Mouse (Mus musculus) liver, adult 2 months (tissue): ENCODE measurements at regions not wholly inside any gene's neighbourhood (a gene's known extent, or its start where the extent isn't known, plus 50 kb on each side); places are given as distances from the start of the nearest gene placed in this dataset.

Source experiments
- DNase-seq: peaks from one replicate; pipeline ENCODE4 v3.0.0-alpha.2; 2011; ENCODE audit warnings: low read depth, low spot score; ENCODE audit errors: extremely low read depth
- H3K27ac ChIP-seq: fragments of 200-500 bp; replicated peaks from 2 replicates; pipeline ENCODE4 v1.5.1; 2012; ENCODE audit warnings: low read depth, mild to moderate bottlenecking, control low read depth, inconsistent platforms, low read length; ENCODE audit not compliant: insufficient read depth
- H3K27me3 ChIP-seq: fragments of 200-500 bp; 2 replicates; pipeline ENCODE4 v1.6.1; 2012; ENCODE audit warnings: mild to moderate bottlenecking, moderate library complexity, low read length, inconsistent platforms; ENCODE audit not compliant: control insufficient read depth, insufficient read depth
- H3K36me3 ChIP-seq: fragments of 200-500 bp; 2 replicates; pipeline ENCODE4 v1.6.1; 2012; ENCODE audit warnings: low read length, inconsistent platforms; ENCODE audit not compliant: control insufficient read depth, insufficient read depth
- H3K4me1 ChIP-seq: fragments of 200-500 bp; 2 replicates; pipeline ENCODE4 v1.6.1; 2011; ENCODE audit warnings: low read length; ENCODE audit not compliant: control insufficient read depth, insufficient read depth
- H3K4me3 ChIP-seq: fragments of 200-500 bp; 2 replicates; pipeline ENCODE4 v1.5.1; 2011; ENCODE audit warnings: low read depth, mild to moderate bottlenecking, control low read depth, low read length, moderate library complexity; ENCODE audit not compliant: insufficient read depth
- H3K79me2 ChIP-seq: fragments of 200-500 bp; 2 replicates; pipeline ENCODE4 v1.6.1; 2012; ENCODE audit warnings: inconsistent platforms, mild to moderate bottlenecking, low read length, moderate library complexity; ENCODE audit not compliant: control insufficient read depth, insufficient read depth
- H3K9ac ChIP-seq: fragments of 200-500 bp; 2 replicates; pipeline ENCODE4 v1.6.1; 2012; ENCODE audit warnings: low read depth, mild to moderate bottlenecking, control low read depth, inconsistent platforms, low read length
- CTCF ChIP-seq: fragments of 200-500 bp; IDR thresholded peaks from 2 replicates; pipeline ENCODE4 v1.5.1; 2011; ENCODE audit warnings: low read depth, low read length, control low read depth
- POLR2A ChIP-seq: fragments of 200-500 bp; IDR thresholded peaks from 2 replicates; pipeline ENCODE4 v1.6.1; 2011; ENCODE audit warnings: low read length, control low read depth; ENCODE audit not compliant: insufficient read depth; ENCODE audit errors: extremely low read depth
- WGBS: fragments of 180-500 bp; shearing (Covaris S2); methylation state at CpG from one replicate; pipeline ENCODE4 v1.1.7; 2018; 5-methylcytosine and 5-hydroxymethylcytosine counted together

GRCm38 (mm10) chr12:59530521-59530920, 311.0 kb upstream of the Fbxo33 start:
- Histone ChIP-seq H3K79me2 (no peaks in the 10 kb centered on the region), H3K27ac (no peak overlapping the region), H3K9ac (no peak overlapping the region), H3K27me3 (no peaks in the 10 kb centered on the region), H3K4me3 (no peak overlapping the region), H3K4me1 (no peaks in the 10 kb centered on the region), H3K36me3 (no peaks in the 10 kb centered on the region)
- TF ChIP-seq POLR2A: no peak
- TF ChIP-seq CTCF: no peak
- 77% methylated on average over 4 of the region's 4 CpGs for WGBS
- no peak for DNase-seq

GRCm38 (mm10) chr12:59523368-59523767, 303.8 kb upstream of the Fbxo33 start:
- H3K36me3 ChIP-seq: no peaks in the 10 kb centered on the region
- TF ChIP-seq POLR2A (no peak), CTCF (no peak)
- 84% methylated on average over 2 of the region's 2 CpGs for WGBS
- no peaks in the 10 kb centered on the region for H3K4me1 ChIP-seq
- no peaks in the 10 kb centered on the region for H3K27me3 ChIP-seq
- DNase-seq: no peak
- no peaks in the 10 kb centered on the region for H3K79me2 ChIP-seq
- H3K27ac ChIP-seq: no peak overlapping the region
- H3K9ac ChIP-seq: no peak overlapping the region
- H3K4me3 ChIP-seq: no peak overlapping the region

DNA sequence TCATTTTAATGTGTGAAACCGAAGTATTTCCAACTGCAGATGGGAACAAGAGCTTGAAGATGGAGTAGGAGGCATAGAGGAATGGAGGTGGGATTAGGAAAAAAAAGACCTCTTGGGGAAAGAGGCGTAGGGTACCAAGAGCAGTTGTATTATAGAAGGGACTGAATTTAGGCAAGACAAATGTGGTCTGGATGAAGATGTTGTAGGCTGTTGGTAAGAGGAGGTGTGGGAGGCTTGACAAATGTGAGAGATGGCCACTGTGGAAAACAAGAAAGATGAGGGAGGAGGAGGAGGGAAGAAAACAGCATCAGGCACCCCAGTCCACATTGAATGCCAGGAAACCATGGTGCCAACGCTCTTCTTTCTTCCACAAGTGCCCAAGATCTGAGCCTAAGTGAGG, 302.4 kb upstream of the Fbxo33 start:
- TF ChIP-seq CTCF: no peak
- no peak for TF ChIP-seq POLR2A
- no peaks in the 10 kb centered on the region for H3K4me1 ChIP-seq
- no peaks in the 10 kb centered on the region for H3K79me2 ChIP-seq
- H3K4me3 ChIP-seq: no peak overlapping the region
- no peak for DNase-seq
- 72% methylated on average over 3 of the region's 3 CpGs for WGBS
- no peaks in the 10 kb centered on the region for H3K27me3 ChIP-seq
- H3K27ac ChIP-seq: no peak overlapping the region
- no peaks in the 10 kb centered on the region for H3K36me3 ChIP-seq
- no peak overlapping the region for H3K9ac ChIP-seq

DNA sequence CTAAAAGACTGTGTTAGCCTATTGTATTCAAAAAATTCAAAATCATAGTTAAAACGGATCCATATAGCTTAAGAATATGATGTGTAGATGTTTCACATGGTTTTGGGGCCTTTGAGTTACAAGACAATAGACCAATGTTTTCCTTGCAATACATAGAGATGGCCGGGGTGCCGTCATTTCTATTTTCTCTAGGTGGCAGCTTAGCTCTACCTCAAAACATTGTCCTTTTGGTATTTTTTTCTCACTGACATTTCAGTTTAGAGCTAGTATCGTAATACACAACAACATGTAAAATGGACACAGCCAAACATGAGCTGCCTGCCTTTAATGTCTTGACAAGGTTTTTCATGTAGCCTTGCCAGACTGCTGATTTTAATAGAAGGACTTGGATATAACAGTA, 290.3 kb upstream of the Fbxo33 start:
- WGBS: 81% methylated on average over 4 of the region's 4 CpGs

DNA sequence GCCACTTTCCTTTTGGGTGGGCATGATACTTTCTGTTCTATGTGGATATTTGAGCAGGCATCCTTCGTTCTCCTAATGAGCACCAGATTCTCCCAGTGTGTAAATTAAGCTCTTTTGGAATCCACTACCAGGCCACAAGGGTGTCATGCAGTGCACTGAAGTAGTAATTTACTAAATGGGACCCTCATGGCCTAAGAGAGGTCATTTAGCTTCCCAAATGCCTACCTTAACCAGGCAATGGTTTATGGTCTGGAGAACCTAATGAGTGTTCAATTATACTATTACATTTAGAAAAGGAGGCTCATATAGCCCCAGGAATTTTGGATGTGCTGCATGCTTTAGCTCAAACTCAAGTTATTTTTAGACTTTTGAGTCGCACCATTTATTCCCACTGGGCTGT, 289.6 kb upstream of the Fbxo33 start:
- Histone ChIP-seq H3K4me1 (no peaks in the 10 kb centered on the region), H3K27ac (no peak overlapping the region), H3K27me3 (no peaks in the 10 kb centered on the region), H3K9ac (no peak overlapping the region), H3K36me3 (no peaks in the 10 kb centered on the region), H3K79me2 (no peaks in the 10 kb centered on the region), H3K4me3 (no peak overlapping the region)
- 66% methylated on average over 2 of the region's 2 CpGs for WGBS
- no peak for DNase-seq
- TF ChIP-seq CTCF: no peak
- TF ChIP-seq POLR2A: no peak

More for the DNA sequence above, 290.3 kb upstream of the Fbxo33 start:
- Histone ChIP-seq H3K36me3 (no peaks in the 10 kb centered on the region), H3K27me3 (no peaks in the 10 kb centered on the region), H3K27ac (no peak overlapping the region), H3K4me1 (no peaks in the 10 kb centered on the region), H3K9ac (no peak overlapping the region), H3K79me2 (no peaks in the 10 kb centered on the region), H3K4me3 (no peak overlapping the region)
- DNase-seq: no peak
- TF ChIP-seq CTCF (no peak), POLR2A (no peak)

DNA sequence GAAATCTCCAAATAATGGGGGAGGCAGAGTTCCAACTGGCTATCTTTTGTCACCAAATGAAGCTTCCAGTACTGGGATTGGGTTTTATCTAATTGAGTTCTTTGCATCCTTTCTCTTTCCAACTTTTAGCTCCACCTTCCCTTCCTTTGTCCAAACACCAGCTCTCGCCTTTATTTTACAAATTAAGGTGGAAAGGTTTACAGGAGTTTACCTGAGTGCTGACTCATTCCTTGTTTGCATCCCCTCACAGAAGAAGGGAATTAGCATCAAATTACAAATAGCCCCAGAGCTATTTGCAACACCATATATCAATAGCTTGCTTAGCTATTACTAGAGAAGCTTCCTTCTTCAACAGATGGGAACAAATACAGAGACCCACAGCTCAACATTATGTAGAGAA, 287.9 kb upstream of the Fbxo33 start:
- Histone ChIP-seq H3K4me3 (no peak overlapping the region), H3K27me3 (no peaks in the 10 kb centered on the region), H3K27ac (no peak overlapping the region), H3K9ac (no peak overlapping the region), H3K79me2 (no peaks in the 10 kb centered on the region), H3K36me3 (no peaks in the 10 kb centered on the region), H3K4me1 (no peaks in the 10 kb centered on the region)
- DNase-seq: no peak
- no peak for TF ChIP-seq POLR2A
- WGBS: 40% methylated on average over 1 of the region's 1 CpGs
